Mouse (Mus musculus) midbrain, embryonic 16.5 days (tissue): ENCODE results near the gene Aimp1. TPM values are rescaled to one million over a fixed set of nuclear protein-coding genes. Genes with fewer than 3 reads are reported as not detected.

ENCODE experiments used
- ATAC-seq: fragments of 200-750 bp; cut with Nextera tagmentation; 2 replicates; pipeline ENCODE4 v1.8.0; 2017; ENCODE audit warnings: moderate TSS enrichment
- H3K27ac ChIP-seq: fragments of 300-500 bp; sonication (generic); 2 replicates; pipeline ENCODE4 v1.5.1; 2014; ENCODE audit warnings: mild to moderate bottlenecking, low read length, mixed read lengths
- H3K27me3 ChIP-seq: fragments of 300-500 bp; sonication (generic); 2 replicates; pipeline ENCODE4 v1.6.1; 2014; ENCODE audit warnings: low read depth, low read length, mixed read lengths; ENCODE audit not compliant: control insufficient read depth, insufficient read depth
- H3K36me3 ChIP-seq: fragments of 300-500 bp; sonication (generic); 2 replicates; pipeline ENCODE4 v1.6.1; 2014; ENCODE audit warnings: mild to moderate bottlenecking, low read length, moderate library complexity, mixed read lengths; ENCODE audit not compliant: control insufficient read depth, insufficient read depth
- H3K4me1 ChIP-seq: fragments of 300-500 bp; sonication (generic); 2 replicates; pipeline ENCODE4 v1.6.1; 2014; ENCODE audit warnings: mild to moderate bottlenecking, low read length, mixed read lengths; ENCODE audit not compliant: control insufficient read depth, insufficient read depth
- H3K4me2 ChIP-seq: fragments of 300-500 bp; sonication (generic); 2 replicates; pipeline ENCODE4 v1.6.1; 2014; ENCODE audit warnings: mild to moderate bottlenecking, low read length, mixed read lengths
- H3K4me3 ChIP-seq: fragments of 300-500 bp; sonication (generic); 2 replicates; pipeline ENCODE4 v1.5.1; 2014; ENCODE audit warnings: low read depth, mild to moderate bottlenecking, low read length, moderate library complexity, mixed read lengths
- H3K9ac ChIP-seq: fragments of 300-500 bp; sonication (generic); 2 replicates; pipeline ENCODE4 v1.6.1; 2014; ENCODE audit warnings: low read depth, low read length, mixed read lengths
- H3K9me3 ChIP-seq: fragments of 300-500 bp; sonication (generic); replicated peaks from 2 replicates; pipeline ENCODE4 v1.6.1; 2014; ENCODE audit warnings: mild to moderate bottlenecking, low read length, mixed read lengths; ENCODE audit not compliant: control insufficient read depth, poor library complexity, severe bottlenecking
- WGBS: fragments of 180-500 bp; shearing (Covaris S2); extraction: QIAGEN DNeasy Blood & Tissue Kit; methylation state at CpG from one replicate; pipeline ENCODE4 v1.1.7; 2014; 5-methylcytosine and 5-hydroxymethylcytosine counted together
- polyA plus RNA-seq: library from polyadenylated mRNA; unstranded; fragments of >200 nt; fragmentation: Nextera tagmentation; extraction: Ambion mirVana; gene quantifications from 2 replicates; pipeline ENCODE4 v1.2.1, GENCODE M21; 2015

The Aimp1 gene
- polyA plus RNA-seq, 1 experiment from 2014 or later: 59.7 TPM

- Histone ChIP-seq H3K4me2 (no peak within 1 kb of the TSS), H3K9ac (no peak within 1 kb of the TSS), H3K27ac (no peak within 1 kb of the TSS), H3K4me3 (no peak within 1 kb of the TSS), H3K36me3 (no peaks in the 10 kb centered on the region), H3K27me3 (no peaks in the 10 kb centered on the region), H3K4me1 (no peaks in the 10 kb centered on the region), H3K9me3 (no peaks in the 10 kb centered on the region)
- WGBS: 93% methylated on average over 11 of the region's 11 CpGs
- ATAC-seq: no peak
These were observed 54.5 kb downstream of the Aimp1 start, which contains the start of gene Gimd1 for GRCm38 (mm10) chr3:132629601-132630239. Gene Gimd1 (plus strand): TSS chr3:132629820.

- Histone ChIP-seq H3K4me3 (no peak overlapping the region), H3K4me1 (no peaks in the 10 kb centered on the region), H3K27ac (no peak overlapping the region), H3K27me3 (no peaks in the 10 kb centered on the region), H3K9ac (no peak overlapping the region), H3K9me3 (no peaks in the 10 kb centered on the region), H3K4me2 (no peak overlapping the region), H3K36me3 (no peaks in the 10 kb centered on the region)
- WGBS: 53% methylated on average over 8 of the region's 8 CpGs
- no peak for ATAC-seq
These were observed 55.4 kb downstream of the Aimp1 start for GRCm38 (mm10) chr3:132628741-132629140.

Other genes with a start within 250 kb of the Aimp1 start
- gene Gimd1, start 54.5 kb downstream of the Aimp1 start, polyA plus RNA-seq: not detected in 2 replicates
- 33.6 and 36.5 TPM in 2 replicates for gene Tbck, start 226 bp downstream of the Aimp1 start, polyA plus RNA-seq